Mouse (Mus musculus) mature B cell (primary cell): ENCODE data around the gene 0610012G03Rik.
"Not testable (repeated sequence)": the region's sequence is repeated elsewhere in the genome, so short reads cannot be mapped to it uniquely, and the experiment has no call there.

Source experiments
- in situ Hi-C: fragments of 300-500 bp; cut with MboI; formaldehyde crosslinking; loops from 2 replicates; pipeline ENCODE4 v1.14.3; 2019

Gene 0610012G03Rik

GRCm38 (mm10) chr16:31948345-31948774, at the start of gene 0610012G03Rik, which contains the start of gene Ncbp2:
Gene 0610012G03Rik (minus strand): TSS chr16:31948494.
Gene Ncbp2 (plus strand): TSS chr16:31948513.
- in situ Hi-C loops = no loop called here

GRCm38 (mm10) chr16:31996371-31996770, 48.1 kb upstream of the 0610012G03Rik start:
- in situ Hi-C loops = no loop called here

- in situ Hi-C loops = no loop called here
Observed at GRCm38 (mm10) chr16:31993946-31994345, 45.7 kb upstream of the 0610012G03Rik start.

- in situ Hi-C loops = no loop called here
Observed at GRCm38 (mm10) chr16:31993195-31993594, 44.9 kb upstream of the 0610012G03Rik start.

- in situ Hi-C loops = no loop called here
Observed at GRCm38 (mm10) chr16:31992039-31992438, 43.7 kb upstream of the 0610012G03Rik start.

- in situ Hi-C loops = no loop called here
Observed at GRCm38 (mm10) chr16:31980946-31981345, 32.7 kb upstream of the 0610012G03Rik start.

- in situ Hi-C loops = no loop called here
Observed at GRCm38 (mm10) chr16:31979501-31979900, 31.2 kb upstream of the 0610012G03Rik start.

GRCm38 (mm10) chr16:31975258-31975657, 27.0 kb upstream of the 0610012G03Rik start:
- in situ Hi-C loops = no loop called here

GRCm38 (mm10) chr16:31963224-31963623, 14.9 kb upstream of the 0610012G03Rik start:
- in situ Hi-C loops = no loop called here

- in situ Hi-C loops = no loop called here
Observed at GRCm38 (mm10) chr16:31947901-31948316, 385 bp downstream of the 0610012G03Rik start.

- in situ Hi-C loops = no loop called here
Observed at GRCm38 (mm10) chr16:31947333-31947732, 961 bp downstream of the 0610012G03Rik start.

GRCm38 (mm10) chr16:31945986-31946385, 2.3 kb downstream of the 0610012G03Rik start:
- in situ Hi-C loops = not testable (repeated sequence)

- in situ Hi-C loops = no loop called here
Observed at GRCm38 (mm10) chr16:31945372-31945771, 2.9 kb downstream of the 0610012G03Rik start.

GRCm38 (mm10) chr16:31944698-31945255, 3.5 kb downstream of the 0610012G03Rik start:
- in situ Hi-C loops = no loop called here

GRCm38 (mm10) chr16:31943980-31944379, 4.3 kb downstream of the 0610012G03Rik start:
- in situ Hi-C loops = no loop called here

- in situ Hi-C loops = no loop called here
Observed at GRCm38 (mm10) chr16:31940586-31940985, 7.7 kb downstream of the 0610012G03Rik start.

GRCm38 (mm10) chr16:31938856-31939255, 9.4 kb downstream of the 0610012G03Rik start:
- in situ Hi-C loops = no loop called here

- in situ Hi-C loops = no loop called here
Observed at GRCm38 (mm10) chr16:31936568-31936967, 11.7 kb downstream of the 0610012G03Rik start.

- in situ Hi-C loops = no loop called here
Observed at GRCm38 (mm10) chr16:31935091-31935979, 13.0 kb downstream of the 0610012G03Rik start.

- in situ Hi-C loops = no loop called here
Observed at GRCm38 (mm10) chr16:31934550-31935010, 13.7 kb downstream of the 0610012G03Rik start.

GRCm38 (mm10) chr16:31933751-31934549, 14.3 kb downstream of the 0610012G03Rik start, which contains the start of gene Pigz:
Gene Pigz (plus strand): TSS chr16:31933851.
- in situ Hi-C loops = no loop called here
